Mouse (Mus musculus) heart, adult 2 months (tissue): ENCODE measurements around the gene Dhx36. TPM values are rescaled to one million over a fixed set of nuclear protein-coding genes. Genes with fewer than 3 reads are reported as not detected.
A peak's percentile ranks its signal among the peaks of the same experiment; 100 is the strongest.

Source experiments
- DNase-seq, 2 experiments: peaks; one replicate each; pipeline ENCODE4 v3.0.0; 2021
- H3K27ac ChIP-seq: fragments of 200-600 bp; 2 replicates; pipeline ENCODE4 v1.8.1; 2022
- H3K27me3 ChIP-seq: fragments of 200-500 bp; 2 replicates; pipeline ENCODE4 v1.6.1; 2012; ENCODE audit warnings: mild to moderate bottlenecking, low read length, inconsistent platforms, mixed read lengths; ENCODE audit not compliant: control insufficient read depth, insufficient read depth
- H3K36me3 ChIP-seq: fragments of 200-500 bp; 2 replicates; pipeline ENCODE4 v1.6.1; 2012; ENCODE audit warnings: low read length, inconsistent platforms; ENCODE audit not compliant: control insufficient read depth, insufficient read depth
- H3K4me1 ChIP-seq: fragments of 200-500 bp; 2 replicates; pipeline ENCODE4 v1.6.1; 2011; ENCODE audit warnings: low read length; ENCODE audit not compliant: control insufficient read depth, insufficient read depth
- H3K4me3 ChIP-seq: fragments of 200-600 bp; 2 replicates; pipeline ENCODE4 v1.8.1; 2022
- H3K79me2 ChIP-seq: fragments of 200-500 bp; replicated peaks from 2 replicates; pipeline ENCODE4 v1.6.1; 2012; ENCODE audit warnings: mild to moderate bottlenecking, inconsistent platforms, low read length, moderate library complexity, mixed read lengths; ENCODE audit not compliant: control insufficient read depth, insufficient read depth
- H3K9ac ChIP-seq: fragments of 200-500 bp; 2 replicates; pipeline ENCODE4 v1.6.1; 2012; ENCODE audit warnings: low read depth, mild to moderate bottlenecking, control low read depth, inconsistent platforms, low read length, mixed read lengths
- CTCF ChIP-seq: fragments of 200-600 bp; IDR thresholded peaks from 2 replicates; pipeline ENCODE4 v1.8.1; 2022; ENCODE audit warnings: antibody characterized with exemption, mild to moderate bottlenecking, moderate library complexity
- EP300 ChIP-seq: fragments of 200-500 bp; IDR thresholded peaks from 2 replicates; pipeline ENCODE4 v1.6.1; 2011; ENCODE audit warnings: low read depth, low read length, control low read depth; ENCODE audit not compliant: insufficient read depth
- POLR2A ChIP-seq: fragments of 200-500 bp; IDR thresholded peaks from 2 replicates; pipeline ENCODE4 v1.6.1; 2011; ENCODE audit warnings: mild to moderate bottlenecking, low read depth, low read length, control low read depth; ENCODE audit not compliant: insufficient read depth
- WGBS: fragments of 180-500 bp; shearing (Covaris S2); methylation state at CpG from one replicate; pipeline ENCODE4 v1.1.7; 2018; 5-methylcytosine and 5-hydroxymethylcytosine counted together
- intact Hi-C: fragments of 180-260 bp; cut with DNase I; formaldehyde crosslinking; loops from one replicate; pipeline ENCODE4 v1.15.1; 2025
- long read RNA-seq: library from polyadenylated mRNA; stranded (forward); transcript quantifications from one replicate; pipeline ENCODE4 v2.0.0, GENCODE M21; 2021
- polyA plus RNA-seq: library from polyadenylated mRNA; depleted of rRNA; stranded (reverse); fragments of >200 nt; gene quantifications from 2 replicates; pipeline ENCODE4 v1.2.3, GENCODE M21; 2012; rRNA removed
- total RNA-seq, 2 experiments: library from RNA; stranded (reverse); gene quantifications; 2 replicates each; pipeline ENCODE4 v1.2.3; 2021

Dhx36 gene
- 10 to 100 TPM; 15.3 to 17.0 TPM for total RNA-seq
- 5.0 and 10.7 TPM in 2 replicates for polyA plus RNA-seq
- long read RNA-seq, full-length matches to known transcripts = 23 of 29 reads
- long read RNA-seq, partial matches to known transcripts = 0 of 29 reads
- long read RNA-seq, other reads (novel, unspliced or antisense) = 6 of 29 reads

DNA sequence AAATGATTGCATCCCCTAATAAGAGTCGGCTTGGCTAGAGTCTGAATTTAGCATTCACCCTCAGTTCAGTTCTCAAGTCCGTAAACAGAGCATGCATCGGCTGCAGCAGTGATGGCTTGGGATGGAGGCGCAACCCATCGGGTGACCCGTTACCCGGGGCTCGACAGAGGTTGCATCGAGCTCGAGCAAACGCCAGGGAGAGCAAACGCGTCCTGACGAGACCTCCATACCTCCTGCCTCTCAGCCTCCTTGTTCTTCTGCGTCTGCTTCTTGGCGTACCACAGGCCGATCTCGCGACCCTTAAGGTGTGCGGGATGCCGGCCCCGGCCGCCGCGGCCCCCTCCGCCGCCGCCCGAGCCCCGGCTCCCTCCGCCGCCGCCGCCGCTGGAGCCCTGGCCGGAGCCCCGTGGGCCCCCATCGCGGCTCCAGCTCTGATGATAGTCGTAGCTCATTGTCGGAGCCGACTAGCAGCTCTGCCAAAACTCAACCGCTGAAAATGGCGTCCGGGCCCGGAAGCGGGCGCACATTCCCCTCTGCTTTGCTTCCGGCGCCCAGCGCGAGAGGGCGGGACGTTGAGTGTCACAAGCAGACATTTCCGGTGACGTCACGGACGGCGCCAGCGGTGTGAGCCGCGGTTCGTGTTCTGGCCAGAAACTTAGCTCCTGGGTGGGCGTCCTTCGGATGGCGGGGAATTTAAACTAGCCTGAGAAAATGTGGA, at the start of gene Dhx36:
Dhx36 (minus strand) TSS at position 517 of the 718 bp plus-strand sequence.
- Histone ChIP-seq H3K36me3 (peaks cover 11% of the 10 kb centered on the region), H3K27me3 (no peaks in the 10 kb centered on the region), H3K4me3 (peak within 1 kb of the TSS; percentile 70), H3K9ac (peak within 1 kb of the TSS; percentile 88), H3K27ac (peak within 1 kb of the TSS; percentile 47), H3K79me2 (peaks cover 7% of the 10 kb centered on the region; the same call in 1 of the 2 replicates), H3K4me1 (peaks cover 1% of the 10 kb centered on the region)
- WGBS = under 1% methylated on average over 66 of the region's 66 CpGs
- TF ChIP-seq CTCF = peak; percentile 18; the same call in 1 of the 2 replicates
- TF ChIP-seq POLR2A = peak; percentile 52; the same call in 1 of the 2 replicates
- TF ChIP-seq EP300 = peak; percentile 63; the same call in 1 of the 2 replicates
- DNase-seq = peak; percentile 96 to 97
- intact Hi-C loops = loop anchor here (5.0 kb wide), 1 partner anchor 169 kb away; the partner anchor contains the start of gene Arhgef26

DNA sequence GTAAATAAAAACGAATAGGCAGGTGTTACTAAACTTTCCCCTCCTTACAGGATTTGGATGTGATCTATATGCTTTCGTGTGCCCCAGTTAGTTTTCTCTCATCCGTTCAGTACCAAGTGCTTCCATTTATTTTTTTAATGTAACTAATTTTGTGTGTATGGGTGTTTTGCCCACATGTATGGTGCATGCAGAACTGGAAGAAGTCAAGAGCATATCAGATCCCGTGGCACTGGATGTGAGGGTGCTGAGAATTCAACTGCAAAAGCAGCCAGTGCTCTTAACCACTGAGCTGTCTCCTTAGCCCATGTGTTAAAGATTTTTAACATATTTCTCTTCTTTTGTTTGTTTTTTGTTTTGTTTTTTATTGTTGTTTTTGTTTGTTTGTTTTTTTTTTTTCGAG, 20.8 kb upstream of the Dhx36 start:
- Histone ChIP-seq H3K36me3 (no peaks in the 10 kb centered on the region), H3K4me1 (no peaks in the 10 kb centered on the region), H3K27ac (no peak overlapping the region), H3K79me2 (no peaks in the 10 kb centered on the region), H3K27me3 (no peaks in the 10 kb centered on the region), H3K4me3 (no peak overlapping the region), H3K9ac (no peak overlapping the region)
- DNase-seq = no peak
- TF ChIP-seq POLR2A = no peak
- no peak for TF ChIP-seq EP300
- TF ChIP-seq CTCF = no peak
- intact Hi-C loops = no loop called here
- 56% methylated on average over 5 of the region's 5 CpGs for WGBS

DNA sequence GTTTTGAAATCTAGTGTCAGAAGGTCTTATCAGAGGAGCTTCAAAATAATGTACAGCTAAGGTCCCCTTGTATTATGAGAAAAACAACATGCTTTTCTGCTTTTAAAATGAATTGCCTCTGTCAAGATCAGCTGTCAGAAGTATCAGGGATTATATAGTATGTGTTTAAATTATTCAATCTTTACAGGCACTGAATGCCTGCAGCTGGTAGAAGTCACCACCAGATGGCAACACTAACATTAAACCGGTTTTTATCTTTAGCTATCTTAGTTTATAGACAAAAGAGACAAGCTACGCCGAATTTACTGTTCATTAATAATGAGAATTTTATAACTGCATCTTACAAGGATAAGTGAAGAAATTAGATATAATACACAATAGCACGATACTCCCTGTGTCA, 20.4 kb upstream of the Dhx36 start:
- WGBS = 36% methylated on average over 4 of the region's 4 CpGs
- H3K27me3 ChIP-seq = no peaks in the 10 kb centered on the region
- H3K9ac ChIP-seq = no peak overlapping the region
- DNase-seq = no peak
- H3K4me1 ChIP-seq = no peaks in the 10 kb centered on the region
- no peaks in the 10 kb centered on the region for H3K36me3 ChIP-seq
- H3K27ac ChIP-seq = no peak overlapping the region
- no peak overlapping the region for H3K4me3 ChIP-seq
- intact Hi-C loops = no loop called here
- H3K79me2 ChIP-seq = no peaks in the 10 kb centered on the region
- TF ChIP-seq EP300 = no peak
- peak; percentile 66 for TF ChIP-seq CTCF

DNA sequence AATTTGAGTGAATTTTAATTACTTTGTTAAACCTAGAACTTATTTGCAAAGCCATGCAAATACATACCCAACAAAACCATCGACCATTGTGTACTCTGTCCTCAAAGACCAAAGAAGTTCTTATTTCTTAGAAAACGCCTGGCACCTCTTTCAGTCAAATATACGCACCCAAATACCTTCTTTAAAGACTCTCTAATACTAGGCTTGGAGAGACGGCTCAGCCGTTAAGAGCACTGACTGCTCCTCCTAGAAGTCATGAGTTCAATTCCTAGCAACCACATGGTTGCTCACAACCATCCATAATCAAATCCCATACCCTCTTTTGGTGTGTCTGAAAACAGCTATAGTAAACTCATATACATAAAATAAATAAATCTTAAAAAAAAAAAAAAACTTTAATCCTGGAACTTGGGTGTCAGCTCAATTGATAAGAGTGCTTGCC, 423 bp upstream of the Dhx36 start:
- peak overlapping the region; percentile 70 for H3K4me3 ChIP-seq
- DNase-seq = no peak
- intact Hi-C loops = loop anchor here (5.0 kb wide), 1 partner anchor 170 kb away; the partner anchor contains the start of gene Arhgef26
- TF ChIP-seq EP300 (no peak), CTCF (no peak; the same call in 1 of the 2 replicates), POLR2A (no peak)
- H3K4me1 ChIP-seq = peaks cover 1% of the 10 kb centered on the region
- H3K9ac ChIP-seq = no peak overlapping the region
- peaks cover 11% of the 10 kb centered on the region for H3K36me3 ChIP-seq
- 44% methylated on average over 5 of the region's 5 CpGs for WGBS
- peaks cover 7% of the 10 kb centered on the region; the same call in 1 of the 2 replicates for H3K79me2 ChIP-seq
- no peaks in the 10 kb centered on the region for H3K27me3 ChIP-seq
- H3K27ac ChIP-seq = peak overlapping the region; percentile 47; the same call in 1 of the 2 replicates

DNA sequence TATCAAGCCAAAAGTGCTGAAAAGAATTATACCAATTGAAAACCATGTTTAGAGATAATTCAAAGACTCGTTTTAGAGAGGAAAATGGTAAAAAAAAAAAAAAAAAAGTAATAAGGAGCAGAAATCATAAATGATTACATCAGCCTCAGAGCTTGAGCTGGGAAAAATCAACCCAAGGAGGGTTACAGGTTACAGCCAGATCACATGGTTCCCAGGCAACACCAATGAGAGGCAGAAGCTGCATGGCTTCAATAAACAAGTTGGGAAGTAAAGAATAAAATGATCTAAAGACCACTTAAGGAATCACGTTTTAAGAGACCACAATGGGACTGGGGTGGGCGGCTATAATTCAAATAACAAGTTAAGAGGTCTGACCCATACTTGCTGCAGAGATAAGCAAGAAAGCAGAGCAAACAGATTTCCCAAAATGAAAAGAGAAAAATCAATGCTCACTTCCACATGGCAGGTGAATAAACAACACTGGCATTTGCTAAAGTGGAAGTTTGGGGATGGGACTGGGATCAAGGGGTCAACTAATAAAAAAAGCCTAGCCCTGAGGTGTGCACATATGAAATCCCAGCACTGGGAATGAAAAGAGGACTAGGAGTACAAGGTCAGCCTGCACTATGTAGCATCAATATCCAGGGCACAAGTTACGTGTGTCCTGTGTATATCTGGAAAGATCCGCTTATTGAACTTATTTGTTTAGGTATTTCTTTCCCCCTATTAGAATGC, 1.5 kb downstream of the Dhx36 start:
- Histone ChIP-seq H3K27me3 (no peaks in the 10 kb centered on the region), H3K4me3 (peak overlapping the region; percentile 70), H3K79me2 (peaks cover 7% of the 10 kb centered on the region; the same call in 1 of the 2 replicates), H3K4me1 (peaks cover 1% of the 10 kb centered on the region), H3K27ac (no peak overlapping the region), H3K9ac (no peak overlapping the region), H3K36me3 (peaks cover 17% of the 10 kb centered on the region)
- no peak for DNase-seq
- 66% methylated on average over 5 of the region's 5 CpGs for WGBS
- TF ChIP-seq POLR2A (no peak), EP300 (no peak), CTCF (no peak)
- intact Hi-C loops = loop anchor here (5.0 kb wide), 1 partner anchor 168 kb away; the partner anchor contains the start of gene Arhgef26
